Mouse (Mus musculus): ENCODE results near the gene Dnajc3. TPM values are rescaled to one million over a fixed set of nuclear protein-coding genes. Genes with fewer than 3 reads are reported as not detected.

Gene Dnajc3
- polyA plus RNA-seq, 1 experiment from 2014 or later, result 46.7 TPM

- H3K4me3 ChIP-seq (ENCODE audit: low read length), result no peak overlapping the region
- no peak overlapping the region for H3K9ac ChIP-seq (ENCODE audit: low read depth, low read length)
- H3K4me2 ChIP-seq (replicated peaks; ENCODE audit: low read depth, low read length), result no peak overlapping the region
- WGBS, result 87% methylated on average over 4 of the region's 4 CpGs
- H3K9me3 ChIP-seq (ENCODE audit: control insufficient read depth, low read length), result no peaks in the 10 kb centered on the region
- no peak overlapping the region for H3K27ac ChIP-seq (ENCODE audit: low read depth, low read length)
- H3K27me3 ChIP-seq (ENCODE audit: control insufficient read depth, insufficient read depth, low read length), result no peaks in the 10 kb centered on the region
- peaks cover 27% of the 10 kb centered on the region for H3K36me3 ChIP-seq (ENCODE audit: control insufficient read depth, insufficient read depth, low read length)
- no peak for ATAC-seq (ENCODE audit: low FRiP score, low TSS enrichment)
- H3K4me1 ChIP-seq (ENCODE audit: control insufficient read depth, insufficient read depth, low read length), result no peaks in the 10 kb centered on the region
These were observed 46.4 kb downstream of the Dnajc3 start for GRCm38 (mm10) chr14:118984161-118984560.

GRCm38 (mm10) chr14:118986653-118987522 lies 49.1 kb downstream of the Dnajc3 start:
- no peak overlapping the region for H3K4me2 ChIP-seq (replicated peaks; ENCODE audit: low read depth, low read length)
- H3K4me1 ChIP-seq (ENCODE audit: control insufficient read depth, insufficient read depth, low read length), result no peaks in the 10 kb centered on the region
- 43% methylated on average over 16 of the region's 16 CpGs for WGBS
- no peak overlapping the region for H3K4me3 ChIP-seq (ENCODE audit: low read length)
- H3K36me3 ChIP-seq (ENCODE audit: control insufficient read depth, insufficient read depth, low read length), result peaks cover 9% of the 10 kb centered on the region
- H3K9me3 ChIP-seq (ENCODE audit: control insufficient read depth, low read length), result no peaks in the 10 kb centered on the region
- no peak overlapping the region for H3K27ac ChIP-seq (ENCODE audit: low read depth, low read length)
- no peaks in the 10 kb centered on the region for H3K27me3 ChIP-seq (ENCODE audit: control insufficient read depth, insufficient read depth, low read length)
- no peak overlapping the region for H3K9ac ChIP-seq (ENCODE audit: low read depth, low read length)
- 0 out of 2 replicates have a peak, but pooled peaks have one; percentile 34 for ATAC-seq (ENCODE audit: low FRiP score, low TSS enrichment)

- no peaks in the 10 kb centered on the region for H3K9me3 ChIP-seq (ENCODE audit: control insufficient read depth, low read length)
- no peak overlapping the region for H3K9ac ChIP-seq (ENCODE audit: low read depth, low read length)
- no peaks in the 10 kb centered on the region for H3K27me3 ChIP-seq (ENCODE audit: control insufficient read depth, insufficient read depth, low read length)
- peak; percentile 74 for ATAC-seq (ENCODE audit: low FRiP score, low TSS enrichment)
- H3K36me3 ChIP-seq (ENCODE audit: control insufficient read depth, insufficient read depth, low read length), result peaks cover 15% of the 10 kb centered on the region
- H3K27ac ChIP-seq (ENCODE audit: low read depth, low read length), result no peak overlapping the region
- H3K4me1 ChIP-seq (ENCODE audit: control insufficient read depth, insufficient read depth, low read length), result no peaks in the 10 kb centered on the region
- no peak overlapping the region for H3K4me2 ChIP-seq (replicated peaks; ENCODE audit: low read depth, low read length)
- no peak overlapping the region for H3K4me3 ChIP-seq (ENCODE audit: low read length)
- 60% methylated on average over 13 of the region's 13 CpGs for WGBS
These were observed 50.0 kb downstream of the Dnajc3 start for GRCm38 (mm10) chr14:118987523-118988496.

- Histone ChIP-seq H3K4me1 (ENCODE audit: control insufficient read depth, insufficient read depth, low read length) (no peaks in the 10 kb centered on the region), H3K36me3 (ENCODE audit: control insufficient read depth, insufficient read depth, low read length) (peaks cover 38% of the 10 kb centered on the region), H3K27ac (ENCODE audit: low read depth, low read length) (no peak overlapping the region), H3K4me2 (replicated peaks; ENCODE audit: low read depth, low read length) (no peak overlapping the region), H3K4me3 (ENCODE audit: low read length) (no peak overlapping the region), H3K9me3 (ENCODE audit: control insufficient read depth, low read length) (no peaks in the 10 kb centered on the region), H3K9ac (ENCODE audit: low read depth, low read length) (no peak overlapping the region), H3K27me3 (ENCODE audit: control insufficient read depth, insufficient read depth, low read length) (no peaks in the 10 kb centered on the region)
- 92% methylated on average over 9 of the region's 9 CpGs for WGBS
- no peak for ATAC-seq (ENCODE audit: low FRiP score, low TSS enrichment)
These were observed 57.6 kb downstream of the Dnajc3 start for GRCm38 (mm10) chr14:118995226-118995925.

GRCm38 (mm10) chr14:119003320-119003719 lies 65.5 kb downstream of the Dnajc3 start:
- Histone ChIP-seq H3K9ac (ENCODE audit: low read depth, low read length) (no peak overlapping the region), H3K4me3 (ENCODE audit: low read length) (no peak overlapping the region), H3K9me3 (ENCODE audit: control insufficient read depth, low read length) (no peaks in the 10 kb centered on the region), H3K36me3 (ENCODE audit: control insufficient read depth, insufficient read depth, low read length) (peaks cover 12% of the 10 kb centered on the region; the same call in 1 of the 2 replicates), H3K27ac (ENCODE audit: low read depth, low read length) (no peak overlapping the region), H3K27me3 (ENCODE audit: control insufficient read depth, insufficient read depth, low read length) (no peaks in the 10 kb centered on the region), H3K4me1 (ENCODE audit: control insufficient read depth, insufficient read depth, low read length) (no peaks in the 10 kb centered on the region), H3K4me2 (replicated peaks; ENCODE audit: low read depth, low read length) (no peak overlapping the region)
- no peak for ATAC-seq (ENCODE audit: low FRiP score, low TSS enrichment)

GRCm38 (mm10) chr14:119005834-119006233 lies 68.1 kb downstream of the Dnajc3 start:
- H3K36me3 ChIP-seq (ENCODE audit: control insufficient read depth, insufficient read depth, low read length), result peaks cover 11% of the 10 kb centered on the region; the same call in 1 of the 2 replicates
- WGBS, result 4% methylated on average over 5 of the region's 5 CpGs
- H3K27me3 ChIP-seq (ENCODE audit: control insufficient read depth, insufficient read depth, low read length), result no peaks in the 10 kb centered on the region
- no peak overlapping the region for H3K9ac ChIP-seq (ENCODE audit: low read depth, low read length)
- H3K4me2 ChIP-seq (replicated peaks; ENCODE audit: low read depth, low read length), result peak overlapping the region; percentile 86; the same call in 1 of the 2 replicates
- H3K9me3 ChIP-seq (ENCODE audit: control insufficient read depth, low read length), result no peaks in the 10 kb centered on the region
- no peak for ATAC-seq (ENCODE audit: low FRiP score, low TSS enrichment)
- 0 out of 2 replicates have a peak overlapping the region, but pooled peaks have one; percentile 7 for H3K27ac ChIP-seq (ENCODE audit: low read depth, low read length)
- no peaks in the 10 kb centered on the region for H3K4me1 ChIP-seq (ENCODE audit: control insufficient read depth, insufficient read depth, low read length)
- H3K4me3 ChIP-seq (ENCODE audit: low read length), result no peak overlapping the region

- Histone ChIP-seq H3K27ac (ENCODE audit: low read depth, low read length) (peak overlapping the region; percentile 67; the same call in 1 of the 2 replicates), H3K4me1 (ENCODE audit: control insufficient read depth, insufficient read depth, low read length) (no peaks in the 10 kb centered on the region), H3K9me3 (ENCODE audit: control insufficient read depth, low read length) (no peaks in the 10 kb centered on the region), H3K4me3 (ENCODE audit: low read length) (peak overlapping the region; percentile 51), H3K27me3 (ENCODE audit: control insufficient read depth, insufficient read depth, low read length) (no peaks in the 10 kb centered on the region), H3K4me2 (replicated peaks; ENCODE audit: low read depth, low read length) (peak overlapping the region; percentile 86), H3K36me3 (ENCODE audit: control insufficient read depth, insufficient read depth, low read length) (peaks cover 5% of the 10 kb centered on the region; the same call in 1 of the 2 replicates), H3K9ac (ENCODE audit: low read depth, low read length) (peak overlapping the region; percentile 52)
- WGBS, result 1% methylated on average over 49 of the region's 49 CpGs
- no peak for ATAC-seq (ENCODE audit: low FRiP score, low TSS enrichment)
These were observed 68.8 kb downstream of the Dnajc3 start for GRCm38 (mm10) chr14:119006441-119007102.

Measured in kidney, embryonic 14.5 days (tissue).